Comparison of ENCODE assay signal across 15 mouse cellular contexts in the genomic region with DNA sequence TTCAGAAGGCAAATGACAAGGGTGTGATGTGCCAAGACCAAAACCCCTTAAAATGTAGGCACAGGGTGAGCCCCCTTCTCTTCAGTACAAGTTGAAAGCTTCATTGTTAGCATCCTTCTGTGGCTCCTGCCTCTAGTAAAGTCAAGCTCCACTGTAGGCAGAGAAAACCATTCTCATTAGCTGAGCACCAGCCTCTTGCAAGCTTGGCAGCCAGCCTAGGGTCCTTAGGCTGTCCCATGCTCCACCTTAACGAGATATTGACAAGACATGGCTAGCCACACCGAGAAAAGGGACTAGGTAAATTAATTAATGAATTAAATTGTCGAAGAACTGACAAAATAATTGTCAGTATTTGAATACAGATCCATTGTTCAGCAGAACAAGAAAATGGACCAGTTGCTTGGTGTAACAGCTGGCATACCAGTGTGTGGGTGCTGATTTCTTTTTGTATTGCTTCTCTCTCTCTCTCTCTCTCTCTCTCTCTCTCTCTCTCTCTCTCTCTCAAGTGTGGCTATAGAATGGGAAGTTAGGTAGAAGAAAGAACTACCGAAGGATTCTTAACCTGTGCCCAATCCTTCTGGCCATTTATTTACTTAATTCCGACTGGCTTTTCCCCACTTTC.
"Had no signal": no experiment of that assay in that cellular context is flagged by ENCODE, and none has a peak within 500 bp of the region (broad histone marks: within the 10 kb centered on the region; RNA-seq: fewer than 3 reads in every experiment).

No protein-coding gene starts in this region.

- H3K9me3 ChIP-seq: liver, embryonic 13.5 days; neural tube, embryonic 12.5 days; neural tube, embryonic 15.5 days had no signal

- DNase-seq: kidney, postnatal 36 days; layer of hippocampus, postnatal 36 days; liver, embryonic 13.5 days; lung, adult 2 months; lung, postnatal 14 days; lung, postnatal 4 days; midbrain, embryonic 14.5 days; right cerebral cortex, postnatal 25 days; thymus, adult 18-20 months; thymus, postnatal 36 days had no signal

- H3K4me3 ChIP-seq: left cerebral cortex, adult 2 months; liver, embryonic 13.5 days; neural tube, embryonic 12.5 days; neural tube, embryonic 15.5 days had no signal

- H3K36me3 ChIP-seq: liver, embryonic 13.5 days; neural tube, embryonic 12.5 days; neural tube, embryonic 15.5 days had no signal

- H3K27ac ChIP-seq: kidney, postnatal 0 days; left cerebral cortex, adult 2 months; liver, embryonic 13.5 days; neural tube, embryonic 12.5 days; neural tube, embryonic 15.5 days had no signal

- H3K4me2 ChIP-seq: liver, embryonic 13.5 days; midbrain, embryonic 11.5 days; neural tube, embryonic 12.5 days; neural tube, embryonic 15.5 days had no signal

- H3K4me1 ChIP-seq: liver, embryonic 13.5 days; neural tube, embryonic 15.5 days had no signal

- H3K9ac ChIP-seq: liver, embryonic 13.5 days; neural tube, embryonic 12.5 days; neural tube, embryonic 15.5 days had no signal

- H3K27me3 ChIP-seq: liver, embryonic 13.5 days; neural tube, embryonic 12.5 days; neural tube, embryonic 15.5 days had no signal
